Mouse (Mus musculus) intestine, postnatal 0 days (tissue): ENCODE results near the gene Med11. TPM values are rescaled to one million over a fixed set of nuclear protein-coding genes. Genes with fewer than 3 reads are reported as not detected.

Experiments
- ATAC-seq: fragments of 200-750 bp; cut with Nextera tagmentation; 2 replicates; pipeline ENCODE4 v1.8.0; 2017; ENCODE audit warnings: mild to moderate bottlenecking, moderate TSS enrichment, moderate library complexity
- H3K27ac ChIP-seq: fragments of 300-500 bp; sonication (generic); 2 replicates; pipeline ENCODE4 v1.5.1; 2014; ENCODE audit warnings: mild to moderate bottlenecking, low read depth, low read length, moderate library complexity
- H3K27me3 ChIP-seq: fragments of 300-500 bp; sonication (generic); replicated peaks from 2 replicates; pipeline ENCODE4 v1.6.1; 2014; ENCODE audit warnings: low read length, mixed read lengths; ENCODE audit not compliant: control insufficient read depth, insufficient read depth
- H3K36me3 ChIP-seq: fragments of 300-500 bp; sonication (generic); 2 replicates; pipeline ENCODE4 v1.6.1; 2014; ENCODE audit warnings: mild to moderate bottlenecking, moderate library complexity; ENCODE audit not compliant: control insufficient read depth, insufficient read depth
- H3K4me1 ChIP-seq: fragments of 300-500 bp; sonication (generic); replicated peaks from 2 replicates; pipeline ENCODE4 v1.6.1; 2014; ENCODE audit warnings: antibody characterized with exemption, low read length, mixed read lengths; ENCODE audit not compliant: control insufficient read depth, insufficient read depth
- H3K4me2 ChIP-seq: fragments of 300-500 bp; sonication (generic); replicated peaks from 2 replicates; pipeline ENCODE4 v1.6.1; 2014; ENCODE audit warnings: low read depth, mild to moderate bottlenecking, moderate library complexity
- H3K4me3 ChIP-seq: fragments of 300-500 bp; sonication (generic); 2 replicates; pipeline ENCODE4 v1.5.1; 2014; ENCODE audit warnings: low read depth, low read length
- H3K9ac ChIP-seq: fragments of 300-500 bp; sonication (generic); 2 replicates; pipeline ENCODE4 v1.6.1; 2014; ENCODE audit warnings: mild to moderate bottlenecking, low read depth, low read length
- H3K9me3 ChIP-seq: fragments of 300-500 bp; sonication (generic); 2 replicates; pipeline ENCODE4 v1.6.1; 2016; ENCODE audit warnings: mixed run types; ENCODE audit not compliant: control insufficient read depth
- CTCF ChIP-seq: sonication (generic); IDR thresholded peaks from 2 replicates; pipeline ENCODE4 v1.5.1; 2016; ENCODE audit warnings: low read depth, mild to moderate bottlenecking, control low read depth, antibody characterized with exemption, moderate library complexity
- WGBS: fragments of 180-500 bp; shearing (Covaris S2); extraction: QIAGEN DNeasy Blood & Tissue Kit; methylation state at CpG from one replicate; pipeline ENCODE4 v1.1.7; 2014; 5-methylcytosine and 5-hydroxymethylcytosine counted together
- polyA plus RNA-seq: library from polyadenylated mRNA; unstranded; fragments of >200 nt; fragmentation: Nextera tagmentation; extraction: Ambion mirVana; gene quantifications from 2 replicates; pipeline ENCODE4 v1.2.1, GENCODE M21; 2015

The Med11 gene
- polyA plus RNA-seq, 1 experiment from 2014 or later = 30.7 TPM

GRCm38 (mm10) chr11:70485498-70485897 lies 33.8 kb downstream of the Med11 start:
- Histone ChIP-seq H3K4me3 (no peak overlapping the region), H3K27me3 (no peaks in the 10 kb centered on the region), H3K4me1 (no peaks in the 10 kb centered on the region), H3K9me3 (no peaks in the 10 kb centered on the region), H3K9ac (no peak overlapping the region), H3K4me2 (no peak overlapping the region), H3K36me3 (no peaks in the 10 kb centered on the region), H3K27ac (no peak overlapping the region)
- WGBS = 42% methylated on average over 2 of the region's 2 CpGs
- ATAC-seq = no peak
- no peak for TF ChIP-seq CTCF

- H3K4me3 ChIP-seq = no peak overlapping the region
- TF ChIP-seq CTCF = no peak
- 0 out of 2 replicates have a peak, but pooled peaks cover 2% of the 10 kb centered on the region for H3K9me3 ChIP-seq
- 41% methylated on average over 4 of the region's 4 CpGs for WGBS
- no peaks in the 10 kb centered on the region for H3K4me1 ChIP-seq
- H3K36me3 ChIP-seq = no peaks in the 10 kb centered on the region
- ATAC-seq = no peak
- H3K9ac ChIP-seq = no peak overlapping the region
- H3K27me3 ChIP-seq = no peaks in the 10 kb centered on the region
- H3K27ac ChIP-seq = no peak overlapping the region
- H3K4me2 ChIP-seq = no peak overlapping the region
Observed at GRCm38 (mm10) chr11:70487816-70488215, 36.1 kb downstream of the Med11 start.

- Histone ChIP-seq H3K9ac (no peak overlapping the region), H3K4me2 (no peak overlapping the region), H3K4me3 (no peak overlapping the region), H3K4me1 (no peaks in the 10 kb centered on the region), H3K27me3 (no peaks in the 10 kb centered on the region), H3K27ac (no peak overlapping the region), H3K36me3 (no peaks in the 10 kb centered on the region), H3K9me3 (0 out of 2 replicates have a peak, but pooled peaks cover 2% of the 10 kb centered on the region)
- TF ChIP-seq CTCF = no peak
- ATAC-seq = no peak
- WGBS = 86% methylated on average over 3 of the region's 3 CpGs
Observed at GRCm38 (mm10) chr11:70489138-70489537, 37.4 kb downstream of the Med11 start.

GRCm38 (mm10) chr11:70489684-70490083 lies 38.0 kb downstream of the Med11 start:
- no peak overlapping the region for H3K4me2 ChIP-seq
- no peak overlapping the region for H3K27ac ChIP-seq
- ATAC-seq = no peak
- no peaks in the 10 kb centered on the region for H3K27me3 ChIP-seq
- TF ChIP-seq CTCF = no peak
- no peak overlapping the region for H3K9ac ChIP-seq
- no peaks in the 10 kb centered on the region for H3K4me1 ChIP-seq
- 0 out of 2 replicates have a peak, but pooled peaks cover 2% of the 10 kb centered on the region for H3K9me3 ChIP-seq
- 79% methylated on average over 6 of the region's 6 CpGs for WGBS
- H3K4me3 ChIP-seq = no peak overlapping the region
- no peaks in the 10 kb centered on the region for H3K36me3 ChIP-seq

GRCm38 (mm10) chr11:70499566-70500475 lies 48.1 kb downstream of the Med11 start:
- Histone ChIP-seq H3K27ac (peak overlapping the region; percentile 60), H3K36me3 (no peaks in the 10 kb centered on the region), H3K9me3 (no peaks in the 10 kb centered on the region), H3K9ac (no peak overlapping the region), H3K4me1 (no peaks in the 10 kb centered on the region), H3K27me3 (no peaks in the 10 kb centered on the region), H3K4me3 (no peak overlapping the region), H3K4me2 (no peak overlapping the region)
- peak; percentile 2; the same call in 1 of the 2 replicates for ATAC-seq
- peak; percentile 71 for TF ChIP-seq CTCF
- WGBS = 51% methylated on average over 14 of the region's 14 CpGs

- no peak overlapping the region for H3K4me2 ChIP-seq
- no peaks in the 10 kb centered on the region for H3K36me3 ChIP-seq
- 35% methylated on average over 1 of the region's 1 CpGs for WGBS
- H3K4me1 ChIP-seq = no peaks in the 10 kb centered on the region
- no peaks in the 10 kb centered on the region for H3K9me3 ChIP-seq
- H3K4me3 ChIP-seq = no peak overlapping the region
- H3K9ac ChIP-seq = no peak overlapping the region
- no peak for TF ChIP-seq CTCF
- no peak overlapping the region for H3K27ac ChIP-seq
- peak; percentile 53 for ATAC-seq
- no peaks in the 10 kb centered on the region for H3K27me3 ChIP-seq
Observed at GRCm38 (mm10) chr11:70500476-70500812, 48.7 kb downstream of the Med11 start.
